Mouse (Mus musculus): ENCODE measurements at regions not wholly inside any gene's neighbourhood (a gene's known extent, or its start where the extent isn't known, plus 50 kb on each side); places are given as distances from the start of the nearest gene placed in this dataset.

- TF ChIP-seq POLR2A (IDR thresholded peaks at IDR 0.05; ENCODE audit: borderline replicate concordance, insufficient read depth, low read length) (no peak), CTCF (IDR thresholded peaks at IDR 0.05; ENCODE audit: borderline replicate concordance, insufficient read depth, low read depth, low read length) (no peak)
Measured at GRCm38 (mm10) chr2:45226045-45226370, 108.8 kb upstream of the Zeb2 start.
